Mouse (Mus musculus) forebrain, postnatal 0 days (tissue): ENCODE measurements at regions not wholly inside any gene's neighbourhood (a gene's known extent, or its start where the extent isn't known, plus 50 kb on each side); places are given as distances from the start of the nearest gene placed in this dataset.

Source experiments
- ATAC-seq: fragments of 200-750 bp; cut with Nextera tagmentation; 2 replicates; pipeline ENCODE4 v1.8.0; 2017; ENCODE audit warnings: mild to moderate bottlenecking, moderate library complexity
- DNase-seq: peaks from one replicate; pipeline ENCODE4 v3.0.0-alpha.2; 2015
- H3K27ac ChIP-seq: fragments of 300-500 bp; sonication (generic); 2 replicates; pipeline ENCODE4 v1.5.1; 2014; ENCODE audit warnings: low read depth, mild to moderate bottlenecking, antibody characterized with exemption, low read length, moderate library complexity, mixed read lengths
- H3K27me3 ChIP-seq: fragments of 300-500 bp; sonication (generic); 2 replicates; pipeline ENCODE4 v1.6.1; 2014; ENCODE audit warnings: mild to moderate bottlenecking, low read length, mixed read lengths; ENCODE audit not compliant: insufficient read depth
- H3K36me3 ChIP-seq: fragments of 300-500 bp; sonication (generic); 2 replicates; pipeline ENCODE4 v1.6.1; 2014; ENCODE audit warnings: mild to moderate bottlenecking, moderate library complexity; ENCODE audit not compliant: insufficient read depth
- H3K4me1 ChIP-seq: fragments of 300-500 bp; sonication (generic); 2 replicates; pipeline ENCODE4 v1.6.1; 2014; ENCODE audit warnings: antibody characterized with exemption; ENCODE audit not compliant: insufficient read depth
- H3K4me2 ChIP-seq: fragments of 300-500 bp; sonication (generic); 2 replicates; pipeline ENCODE4 v1.6.1; 2014; ENCODE audit warnings: low read depth, mild to moderate bottlenecking, moderate library complexity
- H3K4me3 ChIP-seq: fragments of 300-500 bp; sonication (generic); 2 replicates; pipeline ENCODE4 v1.5.1; 2014; ENCODE audit warnings: low read depth, low read length, mixed read lengths
- H3K9ac ChIP-seq: fragments of 300-500 bp; sonication (generic); 2 replicates; pipeline ENCODE4 v1.6.1; 2014; ENCODE audit warnings: mild to moderate bottlenecking
- H3K9me3 ChIP-seq: fragments of 300-500 bp; sonication (generic); 2 replicates; pipeline ENCODE4 v1.6.1; 2016; ENCODE audit warnings: low read length
- CTCF ChIP-seq: sonication (generic); IDR thresholded peaks from 2 replicates; pipeline ENCODE4 v1.5.1; 2016; ENCODE audit warnings: antibody characterized with exemption, control low read depth, low read depth
- WGBS: fragments of 180-500 bp; shearing (Covaris S2); extraction: QIAGEN DNeasy Blood & Tissue Kit; methylation state at CpG from one replicate; pipeline ENCODE4 v1.1.7; 2014; 5-methylcytosine and 5-hydroxymethylcytosine counted together

GRCm38 (mm10) chr13:90497573-90497972 lies 407.6 kb downstream of the Atp6ap1l start:
- H3K9ac ChIP-seq = no peak overlapping the region
- ATAC-seq (no peak), DNase-seq (no peak)
- no peaks in the 10 kb centered on the region for H3K36me3 ChIP-seq
- H3K27me3 ChIP-seq = no peaks in the 10 kb centered on the region
- no peak overlapping the region for H3K4me3 ChIP-seq
- H3K4me2 ChIP-seq = no peak overlapping the region
- H3K9me3 ChIP-seq = no peaks in the 10 kb centered on the region
- H3K4me1 ChIP-seq = no peaks in the 10 kb centered on the region
- H3K27ac ChIP-seq = no peak overlapping the region
- 56% methylated on average over 2 of the region's 2 CpGs for WGBS
- TF ChIP-seq CTCF = no peak

- 58% methylated on average over 1 of the region's 1 CpGs for WGBS
- Histone ChIP-seq H3K36me3 (no peaks in the 10 kb centered on the region), H3K4me2 (no peak overlapping the region), H3K4me1 (no peaks in the 10 kb centered on the region), H3K4me3 (no peak overlapping the region), H3K9ac (no peak overlapping the region), H3K9me3 (no peaks in the 10 kb centered on the region), H3K27me3 (no peaks in the 10 kb centered on the region), H3K27ac (no peak overlapping the region)
- DNase-seq (no peak), ATAC-seq (no peak)
- no peak for TF ChIP-seq CTCF
Observed at GRCm38 (mm10) chr13:90493696-90494095, 404.3 kb upstream of the Xrcc4 start.

GRCm38 (mm10) chr13:90490991-90491951 lies 401.9 kb upstream of the Xrcc4 start:
- Histone ChIP-seq H3K4me2 (no peak overlapping the region), H3K9ac (no peak overlapping the region), H3K27me3 (no peaks in the 10 kb centered on the region), H3K4me1 (no peaks in the 10 kb centered on the region), H3K27ac (no peak overlapping the region), H3K4me3 (no peak overlapping the region), H3K9me3 (no peaks in the 10 kb centered on the region), H3K36me3 (no peaks in the 10 kb centered on the region)
- no peak for TF ChIP-seq CTCF
- WGBS = 33% methylated on average over 8 of the region's 8 CpGs
- DNase-seq = no peak
- ATAC-seq = no peak

GRCm38 (mm10) chr13:90480484-90480883 lies 391.1 kb upstream of the Xrcc4 start:
- Histone ChIP-seq H3K27ac (no peak overlapping the region), H3K4me1 (no peaks in the 10 kb centered on the region), H3K4me2 (no peak overlapping the region), H3K27me3 (no peaks in the 10 kb centered on the region), H3K4me3 (no peak overlapping the region), H3K9me3 (no peaks in the 10 kb centered on the region), H3K9ac (no peak overlapping the region), H3K36me3 (no peaks in the 10 kb centered on the region)
- WGBS = 85% methylated on average over 4 of the region's 4 CpGs
- ATAC-seq = no peak
- no peak for TF ChIP-seq CTCF
- no peak for DNase-seq

- peak; percentile 48; the same call in 1 of the 2 replicates for ATAC-seq
- Histone ChIP-seq H3K27me3 (no peaks in the 10 kb centered on the region), H3K4me3 (no peak overlapping the region), H3K9me3 (no peaks in the 10 kb centered on the region), H3K36me3 (no peaks in the 10 kb centered on the region), H3K4me2 (no peak overlapping the region), H3K4me1 (no peaks in the 10 kb centered on the region), H3K9ac (no peak overlapping the region), H3K27ac (no peak overlapping the region)
- DNase-seq = no peak
- TF ChIP-seq CTCF = no peak
- 86% methylated on average over 2 of the region's 2 CpGs for WGBS
Observed at GRCm38 (mm10) chr13:90476880-90477279, 387.5 kb upstream of the Xrcc4 start.

GRCm38 (mm10) chr13:90474507-90474906 lies 385.1 kb upstream of the Xrcc4 start:
- H3K36me3 ChIP-seq = no peaks in the 10 kb centered on the region
- no peak for TF ChIP-seq CTCF
- DNase-seq = no peak
- WGBS = 81% methylated on average over 6 of the region's 6 CpGs
- H3K27ac ChIP-seq = no peak overlapping the region
- no peak overlapping the region for H3K4me3 ChIP-seq
- no peaks in the 10 kb centered on the region for H3K4me1 ChIP-seq
- no peak for ATAC-seq
- no peaks in the 10 kb centered on the region for H3K9me3 ChIP-seq
- no peak overlapping the region for H3K4me2 ChIP-seq
- H3K9ac ChIP-seq = no peak overlapping the region
- H3K27me3 ChIP-seq = no peaks in the 10 kb centered on the region

- no peak overlapping the region for H3K4me2 ChIP-seq
- ATAC-seq (no peak), DNase-seq (no peak)
- no peaks in the 10 kb centered on the region for H3K4me1 ChIP-seq
- no peak overlapping the region for H3K27ac ChIP-seq
- H3K4me3 ChIP-seq = no peak overlapping the region
- no peaks in the 10 kb centered on the region for H3K9me3 ChIP-seq
- no peak overlapping the region for H3K9ac ChIP-seq
- TF ChIP-seq CTCF = no peak
- no peaks in the 10 kb centered on the region for H3K36me3 ChIP-seq
- no peaks in the 10 kb centered on the region for H3K27me3 ChIP-seq
Observed at GRCm38 (mm10) chr13:90474053-90474452, 384.6 kb upstream of the Xrcc4 start.
